Mouse (Mus musculus): Measurements from ENCODE around the gene Drd3. TPM values are rescaled to one million over a fixed set of nuclear protein-coding genes. Genes with fewer than 3 reads are reported as not detected.

The Drd3 gene
- polyA plus RNA-seq, 1 experiment from 2014 or later, result not detected

DNA sequence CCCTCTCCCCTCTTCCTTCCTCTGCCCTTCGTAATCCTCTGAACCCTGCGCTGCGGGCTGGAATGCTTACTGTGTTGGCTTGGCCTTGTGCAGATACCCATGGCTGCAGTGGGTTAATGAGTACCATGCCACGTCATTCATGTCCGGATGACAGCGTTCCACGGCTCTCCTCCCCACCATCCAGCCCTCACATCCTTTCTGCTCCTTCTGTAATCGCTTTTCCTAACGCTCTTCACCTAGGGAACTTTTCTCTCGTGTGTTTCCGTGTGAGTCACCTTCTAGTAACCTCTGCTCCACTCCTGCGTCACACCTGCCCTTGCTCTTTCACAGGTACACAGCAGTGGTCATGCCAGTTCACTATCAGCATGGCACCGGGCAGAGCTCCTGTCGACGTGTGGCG lies 53.2 kb downstream of the Drd3 start:
- DNase-seq (ENCODE audit: low spot score), result no peak
- no peak overlapping the region for H3K4me2 ChIP-seq (ENCODE audit: low read length)
- no peak overlapping the region for H3K27ac ChIP-seq (ENCODE audit: low read depth)
- no peaks in the 10 kb centered on the region for H3K36me3 ChIP-seq (ENCODE audit: control insufficient read depth, insufficient read depth, low read length)
- no peak overlapping the region for H3K9ac ChIP-seq (ENCODE audit: low read length)
- no peak overlapping the region for H3K4me3 ChIP-seq (ENCODE audit: low read depth, low read length)
- no peak for ATAC-seq (replicated peaks; ENCODE audit: low FRiP score, low TSS enrichment, low read depth)
- H3K27me3 ChIP-seq (replicated peaks; ENCODE audit: control insufficient read depth, insufficient read depth, low read length), result no peaks in the 10 kb centered on the region
- no peaks in the 10 kb centered on the region for H3K4me1 ChIP-seq (replicated peaks; ENCODE audit: control insufficient read depth, insufficient read depth, low read length)
- WGBS, result 63% methylated on average over 16 of the region's 16 CpGs
- H3K9me3 ChIP-seq (ENCODE audit: control insufficient read depth, low read length), result no peaks in the 10 kb centered on the region

- Histone ChIP-seq H3K36me3 (ENCODE audit: control insufficient read depth, insufficient read depth, low read length) (no peaks in the 10 kb centered on the region), H3K4me3 (ENCODE audit: low read depth, low read length) (no peak overlapping the region), H3K9ac (ENCODE audit: low read length) (no peak overlapping the region), H3K27me3 (replicated peaks; ENCODE audit: control insufficient read depth, insufficient read depth, low read length) (no peaks in the 10 kb centered on the region), H3K4me2 (ENCODE audit: low read length) (no peak overlapping the region), H3K9me3 (ENCODE audit: control insufficient read depth, low read length) (no peaks in the 10 kb centered on the region), H3K27ac (ENCODE audit: low read depth) (no peak overlapping the region), H3K4me1 (replicated peaks; ENCODE audit: control insufficient read depth, insufficient read depth, low read length) (no peaks in the 10 kb centered on the region)
- ATAC-seq (replicated peaks; ENCODE audit: low FRiP score, low TSS enrichment, low read depth), result no peak
- DNase-seq (ENCODE audit: low spot score), result no peak
- WGBS, result 89% methylated on average over 2 of the region's 2 CpGs
Observed at GRCm38 (mm10) chr16:43809429-43809828, 55.6 kb downstream of the Drd3 start.

GRCm38 (mm10) chr16:43811402-43811801 lies 57.6 kb downstream of the Drd3 start:
- Histone ChIP-seq H3K27ac (ENCODE audit: low read depth) (no peak overlapping the region), H3K4me2 (ENCODE audit: low read length) (no peak overlapping the region), H3K27me3 (replicated peaks; ENCODE audit: control insufficient read depth, insufficient read depth, low read length) (no peaks in the 10 kb centered on the region), H3K36me3 (ENCODE audit: control insufficient read depth, insufficient read depth, low read length) (no peaks in the 10 kb centered on the region), H3K4me1 (replicated peaks; ENCODE audit: control insufficient read depth, insufficient read depth, low read length) (no peaks in the 10 kb centered on the region), H3K4me3 (ENCODE audit: low read depth, low read length) (no peak overlapping the region), H3K9me3 (ENCODE audit: control insufficient read depth, low read length) (no peaks in the 10 kb centered on the region), H3K9ac (ENCODE audit: low read length) (no peak overlapping the region)
- no peak for DNase-seq (ENCODE audit: low spot score)
- WGBS, result 62% methylated on average over 1 of the region's 1 CpGs
- ATAC-seq (replicated peaks; ENCODE audit: low FRiP score, low TSS enrichment, low read depth), result no peak

GRCm38 (mm10) chr16:43814644-43815043 lies 60.8 kb downstream of the Drd3 start:
- DNase-seq (ENCODE audit: low spot score) (no peak), ATAC-seq (replicated peaks; ENCODE audit: low FRiP score, low TSS enrichment, low read depth) (no peak)
- Histone ChIP-seq H3K27me3 (replicated peaks; ENCODE audit: control insufficient read depth, insufficient read depth, low read length) (no peaks in the 10 kb centered on the region), H3K4me2 (ENCODE audit: low read length) (no peak overlapping the region), H3K4me1 (replicated peaks; ENCODE audit: control insufficient read depth, insufficient read depth, low read length) (no peaks in the 10 kb centered on the region), H3K9me3 (ENCODE audit: control insufficient read depth, low read length) (no peaks in the 10 kb centered on the region), H3K9ac (ENCODE audit: low read length) (no peak overlapping the region), H3K4me3 (ENCODE audit: low read depth, low read length) (no peak overlapping the region), H3K27ac (ENCODE audit: low read depth) (no peak overlapping the region), H3K36me3 (ENCODE audit: control insufficient read depth, insufficient read depth, low read length) (no peaks in the 10 kb centered on the region)
- 54% methylated on average over 4 of the region's 4 CpGs for WGBS

DNA sequence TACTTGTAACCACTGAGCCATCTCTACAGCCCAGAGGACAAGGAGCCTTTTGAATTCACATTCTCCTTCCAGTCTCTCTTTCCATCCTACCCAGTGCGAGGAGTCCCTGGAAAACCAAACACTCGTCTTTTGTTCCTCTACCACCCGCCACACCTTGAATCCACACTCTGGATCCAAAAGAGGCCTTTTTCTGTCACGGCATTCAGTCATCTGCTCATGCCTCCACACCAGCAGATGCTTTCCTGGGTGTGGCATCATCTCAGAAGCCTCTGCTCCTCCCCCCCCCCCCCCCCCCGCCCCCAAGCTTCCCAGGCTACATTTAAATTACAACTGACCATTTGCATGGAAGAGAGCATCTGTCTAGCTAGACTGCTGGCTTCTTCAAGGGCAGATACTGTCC lies 62.5 kb downstream of the Drd3 start:
- no peaks in the 10 kb centered on the region for H3K4me1 ChIP-seq (replicated peaks; ENCODE audit: control insufficient read depth, insufficient read depth, low read length)
- DNase-seq (ENCODE audit: low spot score) (no peak), ATAC-seq (replicated peaks; ENCODE audit: low FRiP score, low TSS enrichment, low read depth) (no peak)
- no peak overlapping the region for H3K4me3 ChIP-seq (ENCODE audit: low read depth, low read length)
- no peaks in the 10 kb centered on the region for H3K36me3 ChIP-seq (ENCODE audit: control insufficient read depth, insufficient read depth, low read length)
- no peaks in the 10 kb centered on the region for H3K9me3 ChIP-seq (ENCODE audit: control insufficient read depth, low read length)
- 81% methylated on average over 4 of the region's 5 CpGs for WGBS
- H3K9ac ChIP-seq (ENCODE audit: low read length), result no peak overlapping the region
- no peak overlapping the region for H3K27ac ChIP-seq (ENCODE audit: low read depth)
- H3K27me3 ChIP-seq (replicated peaks; ENCODE audit: control insufficient read depth, insufficient read depth, low read length), result no peaks in the 10 kb centered on the region
- H3K4me2 ChIP-seq (ENCODE audit: low read length), result no peak overlapping the region

GRCm38 (mm10) chr16:43818404-43818803 lies 64.6 kb downstream of the Drd3 start:
- DNase-seq (ENCODE audit: low spot score) (no peak), ATAC-seq (replicated peaks; ENCODE audit: low FRiP score, low TSS enrichment, low read depth) (no peak)
- Histone ChIP-seq H3K27ac (ENCODE audit: low read depth) (no peak overlapping the region), H3K4me1 (replicated peaks; ENCODE audit: control insufficient read depth, insufficient read depth, low read length) (no peaks in the 10 kb centered on the region), H3K27me3 (replicated peaks; ENCODE audit: control insufficient read depth, insufficient read depth, low read length) (no peaks in the 10 kb centered on the region), H3K4me2 (ENCODE audit: low read length) (no peak overlapping the region), H3K36me3 (ENCODE audit: control insufficient read depth, insufficient read depth, low read length) (no peaks in the 10 kb centered on the region), H3K9ac (ENCODE audit: low read length) (no peak overlapping the region), H3K9me3 (ENCODE audit: control insufficient read depth, low read length) (no peaks in the 10 kb centered on the region), H3K4me3 (ENCODE audit: low read depth, low read length) (no peak overlapping the region)
- WGBS, result 95% methylated on average over 6 of the region's 6 CpGs

DNA sequence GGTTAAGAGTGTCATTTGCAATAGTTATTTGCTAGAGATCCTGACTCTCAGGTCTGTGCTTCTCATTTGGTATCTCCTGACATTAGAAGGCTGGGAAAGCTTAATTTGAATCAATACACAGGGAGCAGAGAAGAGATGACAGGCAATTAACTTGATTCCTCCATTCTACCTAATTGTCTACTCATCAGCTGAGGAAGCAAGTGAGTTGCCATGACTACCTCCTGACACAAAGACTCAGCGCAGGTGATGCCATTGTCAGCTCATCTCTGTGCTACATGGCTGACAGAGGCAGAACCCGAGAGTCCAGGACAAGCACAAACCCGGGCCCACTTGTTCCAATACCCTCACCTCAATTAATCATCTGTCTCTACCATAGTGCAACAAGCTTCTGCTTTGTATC lies 73.7 kb downstream of the Drd3 start:
- no peaks in the 10 kb centered on the region for H3K36me3 ChIP-seq (ENCODE audit: control insufficient read depth, insufficient read depth, low read length)
- no peaks in the 10 kb centered on the region for H3K9me3 ChIP-seq (ENCODE audit: control insufficient read depth, low read length)
- H3K4me2 ChIP-seq (ENCODE audit: low read length), result no peak overlapping the region
- no peak for DNase-seq (ENCODE audit: low spot score)
- WGBS, result 80% methylated on average over 3 of the region's 3 CpGs
- ATAC-seq (replicated peaks; ENCODE audit: low FRiP score, low TSS enrichment, low read depth), result no peak
- H3K27me3 ChIP-seq (replicated peaks; ENCODE audit: control insufficient read depth, insufficient read depth, low read length), result no peaks in the 10 kb centered on the region
- no peak overlapping the region for H3K4me3 ChIP-seq (ENCODE audit: low read depth, low read length)
- no peaks in the 10 kb centered on the region for H3K4me1 ChIP-seq (replicated peaks; ENCODE audit: control insufficient read depth, insufficient read depth, low read length)
- no peak overlapping the region for H3K27ac ChIP-seq (ENCODE audit: low read depth)
- no peak overlapping the region for H3K9ac ChIP-seq (ENCODE audit: low read length)

DNA sequence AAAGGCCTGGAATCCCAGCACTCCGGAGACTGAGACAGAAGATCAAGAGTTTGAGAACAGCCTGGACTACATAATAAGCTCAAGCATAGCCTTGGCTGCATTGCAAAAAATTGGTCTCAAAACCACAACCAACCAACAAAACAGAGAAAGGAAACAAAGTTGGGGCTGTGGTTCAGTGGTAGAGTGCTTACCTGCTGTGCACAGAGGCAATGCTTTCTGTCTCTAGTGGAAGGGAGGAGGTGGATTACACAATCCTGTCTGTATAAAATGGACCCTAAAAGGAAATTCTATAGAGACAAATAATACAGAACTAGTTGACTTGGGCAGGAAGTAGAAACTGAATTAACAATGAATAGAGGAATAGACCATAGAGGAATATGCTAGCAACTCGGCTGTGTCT lies 78.1 kb downstream of the Drd3 start:
- 89% methylated on average over 2 of the region's 2 CpGs for WGBS
- Histone ChIP-seq H3K4me2 (ENCODE audit: low read length) (no peak overlapping the region), H3K4me3 (ENCODE audit: low read depth, low read length) (no peak overlapping the region), H3K9me3 (ENCODE audit: control insufficient read depth, low read length) (no peaks in the 10 kb centered on the region), H3K36me3 (ENCODE audit: control insufficient read depth, insufficient read depth, low read length) (no peaks in the 10 kb centered on the region), H3K9ac (ENCODE audit: low read length) (no peak overlapping the region), H3K4me1 (replicated peaks; ENCODE audit: control insufficient read depth, insufficient read depth, low read length) (no peaks in the 10 kb centered on the region), H3K27ac (ENCODE audit: low read depth) (no peak overlapping the region), H3K27me3 (replicated peaks; ENCODE audit: control insufficient read depth, insufficient read depth, low read length) (no peaks in the 10 kb centered on the region)
- ATAC-seq (replicated peaks; ENCODE audit: low FRiP score, low TSS enrichment, low read depth) (no peak), DNase-seq (ENCODE audit: low spot score) (no peak)

GRCm38 (mm10) chr16:43841236-43841635 lies 87.4 kb downstream of the Drd3 start:
- Histone ChIP-seq H3K27me3 (replicated peaks; ENCODE audit: control insufficient read depth, insufficient read depth, low read length) (no peaks in the 10 kb centered on the region), H3K4me3 (ENCODE audit: low read depth, low read length) (no peak overlapping the region), H3K4me1 (replicated peaks; ENCODE audit: control insufficient read depth, insufficient read depth, low read length) (no peaks in the 10 kb centered on the region), H3K36me3 (ENCODE audit: control insufficient read depth, insufficient read depth, low read length) (no peaks in the 10 kb centered on the region), H3K4me2 (ENCODE audit: low read length) (no peak overlapping the region), H3K9ac (ENCODE audit: low read length) (no peak overlapping the region), H3K27ac (ENCODE audit: low read depth) (no peak overlapping the region), H3K9me3 (ENCODE audit: control insufficient read depth, low read length) (no peaks in the 10 kb centered on the region)
- DNase-seq (ENCODE audit: low spot score) (no peak), ATAC-seq (replicated peaks; ENCODE audit: low FRiP score, low TSS enrichment, low read depth) (no peak)
- 82% methylated on average over 1 of the region's 1 CpGs for WGBS

Data from intestine, embryonic 14.5 days (tissue).